Mouse (Mus musculus): ENCODE data around the gene Krba1.

The Krba1 gene

GRCm38 (mm10) chr6:48452151-48452550 lies 56.8 kb downstream of the Krba1 start:
- DNase-seq: no peak

- DNase-seq: no peak
These were observed 57.4 kb downstream of the Krba1 start for GRCm38 (mm10) chr6:48452771-48453170.

- DNase-seq: no peak
These were observed 69.7 kb downstream of the Krba1 start for GRCm38 (mm10) chr6:48464966-48465679.

GRCm38 (mm10) chr6:48466715-48467114 lies 71.3 kb downstream of the Krba1 start:
- no peak for DNase-seq

GRCm38 (mm10) chr6:48467490-48467889 lies 72.1 kb downstream of the Krba1 start:
- DNase-seq: peak; percentile 57

All from cerebellum, adult 11-12 months (tissue).